Mouse (Mus musculus) cortical plate, adult 2 months (tissue): Measurements from ENCODE around the gene Gramd1b.

Experiments used
- CTCF ChIP-seq: fragments of 200-500 bp; IDR thresholded peaks from 2 replicates; pipeline ENCODE4 v1.5.1; 2011; ENCODE audit warnings: mild to moderate bottlenecking, control low read depth, low read length; ENCODE audit not compliant: insufficient read depth; ENCODE audit errors: extremely low read depth
- POLR2A ChIP-seq: fragments of 200-500 bp; IDR thresholded peaks from 2 replicates; pipeline ENCODE4 v1.6.1; 2011; ENCODE audit warnings: mild to moderate bottlenecking, low read length, control low read depth; ENCODE audit not compliant: insufficient read depth; ENCODE audit errors: extremely low read depth

- TF ChIP-seq CTCF (no peak), POLR2A (no peak)
These were observed 267.3 kb downstream of the Gramd1b start for GRCm38 (mm10) chr9:40263874-40264273.
